Mouse (Mus musculus): Measurements from ENCODE around the gene Pitpna.

DNA sequence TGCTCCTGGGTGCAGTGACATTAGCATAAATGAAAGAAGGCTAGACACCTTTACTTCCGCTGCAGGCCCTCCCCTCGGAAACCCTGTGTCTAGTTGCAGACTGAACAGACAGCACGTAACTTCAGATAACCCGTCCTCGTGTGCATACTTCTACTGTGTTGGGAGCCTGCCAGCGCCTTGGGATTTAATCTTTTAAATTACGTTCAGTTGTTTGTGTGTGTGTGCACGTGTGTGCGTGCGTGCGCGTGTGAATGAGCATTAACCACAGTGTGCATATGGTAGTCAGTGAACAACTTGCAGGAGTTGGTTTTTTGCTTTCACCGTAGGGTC lies 49.0 kb upstream of the Pitpna start:
- TF ChIP-seq CTCF (IDR thresholded peaks at IDR 0.05; ENCODE audit: extremely low read depth, insufficient read depth, low read length) (no peak), POLR2A (IDR thresholded peaks at IDR 0.05; ENCODE audit: extremely low read depth, insufficient read depth, low read length) (no peak)

All from cortical plate, adult 2 months (tissue).